Mouse (Mus musculus) C2C12 (cell line): ENCODE results near the gene Thbd.

Experiments used
- CEBPB ChIP-seq: IDR thresholded peaks from one replicate; pipeline ENCODE4 v1.6.1; 2011; ENCODE audit warnings: low read depth, mild to moderate bottlenecking, control low read depth, moderate library complexity
- CTCF ChIP-seq: IDR thresholded peaks from one replicate; pipeline ENCODE4 v1.5.1; 2011; ENCODE audit not compliant: control insufficient read depth, insufficient read depth, insufficient read length
- MAX ChIP-seq: IDR thresholded peaks from one replicate; pipeline ENCODE4 v1.6.1; 2011; ENCODE audit warnings: mild to moderate bottlenecking, control low read depth

DNA sequence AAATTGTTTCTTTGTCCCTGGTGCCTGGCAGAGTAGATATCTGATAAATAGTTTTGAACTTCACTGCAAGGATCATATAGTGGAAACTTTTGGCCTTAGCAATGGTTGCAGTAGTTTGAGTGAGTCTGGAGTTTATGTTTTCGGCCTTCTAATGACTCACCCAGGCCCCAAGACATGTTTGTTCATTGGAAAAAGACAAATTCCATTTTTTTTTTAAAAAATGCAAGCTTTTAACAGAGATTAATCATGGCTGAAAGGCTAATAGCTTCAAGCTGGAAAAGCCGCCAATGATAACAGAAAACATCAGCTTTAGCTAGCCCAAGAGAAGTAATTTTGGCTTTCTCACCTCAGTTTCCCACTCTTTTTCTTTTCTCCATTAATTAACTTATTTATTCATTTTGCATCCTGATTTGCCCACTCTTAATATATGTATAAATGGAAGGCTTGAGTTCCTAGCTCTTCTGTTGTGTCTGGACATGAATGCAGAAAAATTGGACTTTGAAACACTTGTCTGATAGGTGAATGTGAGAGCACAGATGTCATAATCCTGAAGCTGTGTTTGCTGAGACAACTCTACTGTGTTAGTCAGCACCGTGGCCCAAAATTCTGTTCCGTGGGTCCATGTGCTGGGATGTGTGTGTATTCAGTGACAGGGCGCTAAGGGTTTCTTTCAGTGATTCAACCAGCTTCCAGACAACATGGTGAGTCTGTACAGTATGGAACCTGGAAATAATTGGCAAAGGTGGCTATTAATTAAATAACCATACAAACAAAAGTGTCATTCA is 8.9 kb downstream of the Thbd start:
- TF ChIP-seq CTCF (no peak), MAX (no peak), CEBPB (no peak)
